Mouse (Mus musculus) thymus, adult 2 months (tissue): ENCODE measurements at regions not wholly inside any gene's neighbourhood (a gene's known extent, or its start where the extent isn't known, plus 50 kb on each side); places are given as distances from the start of the nearest gene placed in this dataset.

Experiments
- DNase-seq: peaks from one replicate; pipeline ENCODE4 v3.0.0; 2021
- H3K27ac ChIP-seq: fragments of 200-500 bp; 2 replicates; pipeline ENCODE4 v1.5.1; 2012; ENCODE audit warnings: low read length, control low read depth; ENCODE audit not compliant: control insufficient read depth, insufficient read depth
- H3K27me3 ChIP-seq: fragments of 200-500 bp; 2 replicates; pipeline ENCODE4 v1.6.1; 2012; ENCODE audit warnings: mild to moderate bottlenecking, low read length, moderate library complexity, mixed read lengths; ENCODE audit not compliant: control insufficient read depth, insufficient read depth
- H3K36me3 ChIP-seq: fragments of 200-500 bp; 2 replicates; pipeline ENCODE4 v1.6.1; 2012; ENCODE audit warnings: mild to moderate bottlenecking, low read length, moderate library complexity; ENCODE audit not compliant: control insufficient read depth, insufficient read depth
- H3K4me1 ChIP-seq: fragments of 200-500 bp; replicated peaks from 2 replicates; pipeline ENCODE4 v1.6.1; 2012; ENCODE audit warnings: low read length; ENCODE audit not compliant: control insufficient read depth, insufficient read depth
- H3K4me3 ChIP-seq: fragments of 200-500 bp; 2 replicates; pipeline ENCODE4 v1.5.1; 2012; ENCODE audit warnings: mild to moderate bottlenecking, low read length, control low read depth, moderate library complexity; ENCODE audit not compliant: control insufficient read depth, insufficient read depth
- CTCF ChIP-seq: fragments of 200-500 bp; IDR thresholded peaks from 2 replicates; pipeline ENCODE4 v1.5.1; 2012; ENCODE audit warnings: mild to moderate bottlenecking, control low read depth, low read length, moderate library complexity, borderline replicate concordance; ENCODE audit not compliant: control insufficient read depth, poor library complexity, insufficient read depth; ENCODE audit errors: extremely low read depth
- POLR2A ChIP-seq: fragments of 200-500 bp; IDR thresholded peaks from 2 replicates; pipeline ENCODE4 v1.6.1; 2012; ENCODE audit warnings: mild to moderate bottlenecking, low read length, control low read depth, moderate library complexity; ENCODE audit not compliant: control insufficient read depth, poor library complexity, insufficient read depth; ENCODE audit errors: extremely low read depth
- WGBS: fragments of 180-500 bp; shearing (Covaris S2); methylation state at CpG from one replicate; pipeline ENCODE4 v1.1.7; 2018; 5-methylcytosine and 5-hydroxymethylcytosine counted together

GRCm38 (mm10) chr12:106273591-106273990 lies 263.6 kb downstream of the Vrk1 start:
- DNase-seq: no peak
- no peaks in the 10 kb centered on the region for H3K4me1 ChIP-seq
- WGBS: 86% methylated on average over 7 of the region's 7 CpGs
- H3K27me3 ChIP-seq: no peaks in the 10 kb centered on the region
- H3K4me3 ChIP-seq: no peak overlapping the region
- H3K27ac ChIP-seq: no peak overlapping the region
- no peak for TF ChIP-seq POLR2A
- TF ChIP-seq CTCF: no peak
- H3K36me3 ChIP-seq: no peaks in the 10 kb centered on the region

DNA sequence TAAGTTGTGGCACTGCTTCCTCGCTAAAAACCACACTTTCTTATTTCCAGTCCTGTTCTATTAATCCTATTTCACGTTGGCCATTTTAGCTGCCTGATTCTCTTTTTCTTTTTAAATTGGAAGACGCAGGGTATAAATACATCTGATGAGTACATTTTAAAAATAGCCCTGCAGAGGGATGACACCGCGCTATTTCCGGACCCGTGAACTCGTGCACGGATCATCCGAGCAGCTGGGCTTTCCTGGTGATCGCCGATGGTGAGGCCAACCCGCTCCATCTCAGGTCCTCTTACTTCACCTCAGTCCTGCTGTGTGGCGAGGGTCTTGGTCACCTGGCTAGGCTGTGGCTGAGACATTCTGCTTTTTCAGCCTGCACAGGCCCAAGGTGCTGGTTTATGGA lies 267.9 kb downstream of the Vrk1 start:
- TF ChIP-seq CTCF: no peak
- no peak for TF ChIP-seq POLR2A
- Histone ChIP-seq H3K27ac (no peak overlapping the region), H3K4me3 (no peak overlapping the region), H3K36me3 (no peaks in the 10 kb centered on the region), H3K4me1 (no peaks in the 10 kb centered on the region), H3K27me3 (no peaks in the 10 kb centered on the region)
- DNase-seq: no peak
- WGBS: 93% methylated on average over 14 of the region's 14 CpGs

- no peak overlapping the region for H3K27ac ChIP-seq
- no peak for TF ChIP-seq CTCF
- no peak for TF ChIP-seq POLR2A
- H3K27me3 ChIP-seq: no peaks in the 10 kb centered on the region
- no peak overlapping the region for H3K4me3 ChIP-seq
- H3K4me1 ChIP-seq: no peaks in the 10 kb centered on the region
- WGBS: 76% methylated on average over 16 of the region's 16 CpGs
- no peak for DNase-seq
- H3K36me3 ChIP-seq: no peaks in the 10 kb centered on the region
Measured at GRCm38 (mm10) chr12:106282491-106283106, 272.6 kb downstream of the Vrk1 start.

DNA sequence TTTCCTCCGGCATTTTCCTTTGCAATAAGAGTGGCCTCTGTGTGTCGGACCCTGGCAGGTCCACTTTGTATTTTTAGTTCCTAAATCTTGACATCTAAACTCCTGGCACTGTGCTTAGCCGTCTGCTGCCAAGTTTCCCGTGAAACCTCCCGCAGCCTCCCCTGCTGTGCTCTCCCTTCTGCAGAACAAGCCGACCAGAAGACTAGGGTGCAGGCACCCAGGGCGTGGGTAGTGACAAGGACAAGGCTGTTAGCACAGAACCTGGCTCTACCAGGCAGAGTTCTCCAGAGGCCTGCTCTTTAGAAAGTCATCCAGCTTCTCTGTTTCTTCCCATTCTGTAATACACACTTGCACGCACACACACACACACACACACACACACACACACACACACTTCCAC lies 274.8 kb downstream of the Vrk1 start:
- H3K4me3 ChIP-seq: no peak overlapping the region
- WGBS: 89% methylated on average over 8 of the region's 8 CpGs
- H3K36me3 ChIP-seq: no peaks in the 10 kb centered on the region
- no peaks in the 10 kb centered on the region for H3K27me3 ChIP-seq
- H3K4me1 ChIP-seq: peaks cover 6% of the 10 kb centered on the region
- DNase-seq: no peak
- H3K27ac ChIP-seq: no peak overlapping the region
- TF ChIP-seq POLR2A: no peak
- no peak for TF ChIP-seq CTCF

- DNase-seq: no peak
Measured at GRCm38 (mm10) chr12:106288791-106289515, 278.9 kb downstream of the Vrk1 start.

DNA sequence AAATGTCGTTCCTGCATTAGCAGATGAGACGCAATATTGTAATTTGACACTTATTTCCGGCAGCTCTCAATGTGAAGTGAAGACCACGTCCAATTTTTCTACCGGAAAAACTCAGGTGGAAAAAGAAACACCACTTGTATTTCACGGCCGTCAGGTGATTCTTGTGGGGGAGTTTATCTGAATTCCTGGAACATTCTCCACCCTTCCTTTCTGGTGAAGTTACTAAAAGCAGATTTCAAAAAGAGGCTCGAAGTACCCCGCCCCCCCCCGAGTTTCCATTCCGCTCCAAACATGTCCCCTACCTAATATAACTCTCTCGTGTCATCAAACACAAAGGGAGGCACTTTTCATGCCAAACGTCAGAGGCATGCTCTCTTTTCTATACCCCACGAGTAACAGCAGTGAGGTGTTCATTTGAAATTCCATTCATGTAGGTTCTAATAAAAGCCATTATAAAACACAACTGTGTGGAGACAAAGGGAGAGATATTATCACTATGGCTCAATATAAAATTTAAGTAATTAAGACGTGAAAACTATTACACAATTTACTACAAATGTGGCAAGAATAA lies 281.5 kb downstream of the Vrk1 start:
- no peak for TF ChIP-seq POLR2A
- no peak for TF ChIP-seq CTCF
- H3K36me3 ChIP-seq: no peaks in the 10 kb centered on the region
- H3K4me1 ChIP-seq: peaks cover 6% of the 10 kb centered on the region
- no peak overlapping the region for H3K27ac ChIP-seq
- WGBS: 75% methylated on average over 15 of the region's 15 CpGs
- H3K4me3 ChIP-seq: no peak overlapping the region
- no peaks in the 10 kb centered on the region for H3K27me3 ChIP-seq
- no peak for DNase-seq

More at GRCm38 (mm10) chr12:106288791-106289515, 278.9 kb downstream of the Vrk1 start:
- H3K36me3 ChIP-seq: no peaks in the 10 kb centered on the region
- peaks cover 6% of the 10 kb centered on the region for H3K4me1 ChIP-seq
- 29% methylated on average over 23 of the region's 23 CpGs for WGBS
- H3K4me3 ChIP-seq: no peak overlapping the region
- H3K27ac ChIP-seq: no peak overlapping the region
- H3K27me3 ChIP-seq: no peaks in the 10 kb centered on the region
- no peak for TF ChIP-seq POLR2A
- no peak for TF ChIP-seq CTCF
